Comparison of ENCODE assay signal across 8 mouse cellular contexts in genomic region chr11:60108631-60109172, GRCm38 (mm10). TPM values are rescaled to one million over a fixed set of nuclear protein-coding genes. Genes with fewer than 3 reads are reported as not detected.
A peak's percentile ranks its signal among the peaks of the same experiment; 100 is the strongest.
DNase-seq lines count a peak whose midpoint lies in the region; ATAC-seq lines count a peak whose summit lies in the region.

No protein-coding gene starts in this region.

- H3K4me3 ChIP-seq in forebrain, embryonic 13.5 days: no peak overlapping the region
- H3K4me3 ChIP-seq in forebrain, embryonic 15.5 days: no peak overlapping the region
- H3K4me3 ChIP-seq in kidney, embryonic 16.5 days (ENCODE audit: low read length): no peak overlapping the region
- H3K4me3 ChIP-seq in neural tube, embryonic 15.5 days (replicated peaks): 0 out of 2 replicates have a peak overlapping the region, but pooled peaks have one; percentile 6

- H3K9ac ChIP-seq in forebrain, embryonic 13.5 days: peak overlapping the region; percentile 28; the same call in 1 of the 2 replicates
- H3K9ac ChIP-seq in forebrain, embryonic 15.5 days (replicated peaks): no peak overlapping the region
- peak overlapping the region; percentile 50; the same call in 1 of the 2 replicates for H3K9ac ChIP-seq in kidney, embryonic 16.5 days (replicated peaks; ENCODE audit: low read length)
- H3K9ac ChIP-seq in neural tube, embryonic 15.5 days (replicated peaks): 0 out of 2 replicates have a peak overlapping the region, but pooled peaks have one; percentile 20

- WGBS in forebrain, embryonic 13.5 days: 67% methylated on average over 5 of the region's 5 CpGs
- 60% methylated on average over 5 of the region's 5 CpGs for WGBS in forebrain, embryonic 15.5 days
- WGBS in kidney, embryonic 16.5 days: 23% methylated on average over 5 of the region's 5 CpGs
- 46% methylated on average over 5 of the region's 5 CpGs for WGBS in neural tube, embryonic 15.5 days

- no peak for ATAC-seq in forebrain, embryonic 13.5 days
- no peak for ATAC-seq in forebrain, embryonic 15.5 days (replicated peaks)
- peak; percentile 4; the same call in 1 of the 2 replicates for ATAC-seq in kidney, embryonic 16.5 days (ENCODE audit: low FRiP score, low TSS enrichment)
- ATAC-seq in neural tube, embryonic 15.5 days (ENCODE audit: low FRiP score): no peak
- no peak for ATAC-seq in megakaryocyte-erythroid progenitor cell, adult 5-6 weeks (replicated peaks; ENCODE audit: low FRiP score, low TSS enrichment, poor library complexity, severe bottlenecking)

- peak overlapping the region; percentile 18; the same call in 1 of the 2 replicates for H3K4me2 ChIP-seq in forebrain, embryonic 13.5 days
- no peak overlapping the region for H3K4me2 ChIP-seq in forebrain, embryonic 15.5 days (replicated peaks)
- H3K4me2 ChIP-seq in kidney, embryonic 16.5 days (replicated peaks; ENCODE audit: low read depth, low read length): peak overlapping the region; percentile 28
- H3K4me2 ChIP-seq in neural tube, embryonic 15.5 days: peak overlapping the region; percentile 3; the same call in 1 of the 2 replicates

- peaks cover 65% of the 10 kb centered on the region for H3K4me1 ChIP-seq in forebrain, embryonic 13.5 days
- peaks cover 67% of the 10 kb centered on the region for H3K4me1 ChIP-seq in forebrain, embryonic 15.5 days
- H3K4me1 ChIP-seq in kidney, embryonic 16.5 days (ENCODE audit: insufficient read depth, low read length): peaks cover 73% of the 10 kb centered on the region
- H3K4me1 ChIP-seq in neural tube, embryonic 15.5 days: peaks cover 77% of the 10 kb centered on the region

- no peaks in the 10 kb centered on the region for H3K36me3 ChIP-seq in forebrain, embryonic 13.5 days (ENCODE audit: poor library complexity, severe bottlenecking)
- H3K36me3 ChIP-seq in forebrain, embryonic 15.5 days: no peaks in the 10 kb centered on the region
- H3K36me3 ChIP-seq in kidney, embryonic 16.5 days (ENCODE audit: insufficient read depth, low read length): no peaks in the 10 kb centered on the region
- no peaks in the 10 kb centered on the region for H3K36me3 ChIP-seq in neural tube, embryonic 15.5 days

- peak; percentile 89 for DNase-seq in 416B (ENCODE audit: low read depth)
- DNase-seq in embryo, embryonic 10 days (ENCODE audit: low spot score): peak; percentile 50
- DNase-seq in gastrocnemius, adult 8-10 months (ENCODE audit: low spot score in 2 of 2): no peak

- H3K9me3 ChIP-seq in forebrain, embryonic 13.5 days (replicated peaks): no peaks in the 10 kb centered on the region
- H3K9me3 ChIP-seq in forebrain, embryonic 15.5 days: no peaks in the 10 kb centered on the region
- H3K9me3 ChIP-seq in kidney, embryonic 16.5 days (ENCODE audit: low read length): no peaks in the 10 kb centered on the region
- no peaks in the 10 kb centered on the region for H3K9me3 ChIP-seq in neural tube, embryonic 15.5 days (replicated peaks)

- no peak overlapping the region for H3K27ac ChIP-seq in forebrain, embryonic 13.5 days
- H3K27ac ChIP-seq in forebrain, embryonic 15.5 days (replicated peaks): no peak overlapping the region
- H3K27ac ChIP-seq in kidney, embryonic 16.5 days (ENCODE audit: low read length): peak overlapping the region; percentile 89
- H3K27ac ChIP-seq in neural tube, embryonic 15.5 days (replicated peaks): peak overlapping the region; percentile 96

- H3K27me3 ChIP-seq in forebrain, embryonic 13.5 days: no peaks in the 10 kb centered on the region
- no peaks in the 10 kb centered on the region for H3K27me3 ChIP-seq in forebrain, embryonic 15.5 days
- no peaks in the 10 kb centered on the region for H3K27me3 ChIP-seq in kidney, embryonic 16.5 days (ENCODE audit: insufficient read depth, low read length)
- no peaks in the 10 kb centered on the region for H3K27me3 ChIP-seq in neural tube, embryonic 15.5 days (replicated peaks)

RNA-seq across cellular contexts. Expression of gene Rai1, which starts 3.9 kb away (rescaled TPM):
- polyA plus RNA-seq in forebrain, embryonic 13.5 days (2015; fragmentation: Nextera tagmentation; extraction: Ambion mirVana): 26.9 and 31.5 TPM in 2 replicates
- 31.9 and 34.2 TPM in 2 replicates for polyA plus RNA-seq in forebrain, embryonic 15.5 days (2015; fragmentation: Nextera tagmentation; extraction: Ambion mirVana)
- polyA plus RNA-seq in kidney, embryonic 16.5 days (2015; fragmentation: Nextera tagmentation; extraction: Ambion mirVana): 21.5 and 24.0 TPM in 2 replicates
- 26.5 and 27.4 TPM in 2 replicates for polyA plus RNA-seq in neural tube, embryonic 15.5 days (2015; fragmentation: Nextera tagmentation; extraction: Ambion mirVana)
- total RNA-seq in gastrocnemius, adult 8-10 months (2022): 10 to 100 TPM; 18.0 to 25.7 (median 21.4) TPM
- 55.9 and 58.6 TPM in 2 replicates for total RNA-seq in megakaryocyte-erythroid progenitor cell, adult 5-6 weeks (2014; fragmentation: Nextera tagmentation)
- 5.9 and 8.3 TPM in 2 replicates for total RNA-seq in megakaryocyte-erythroid progenitor cell, adult 5-6 weeks (2017)

Comparison
In these comparisons a context has a peak if more than half of its experiments do, and no peak if none do; other contexts are left out.
1. H3K27ac ChIP-seq: peak in kidney, embryonic 16.5 days (single experiment) and neural tube, embryonic 15.5 days (single experiment); none in forebrain, embryonic 13.5 days (single experiment) and forebrain, embryonic 15.5 days (single experiment).
2. DNase-seq: peak in 416B (single experiment) and embryo, embryonic 10 days (single experiment); none in gastrocnemius, adult 8-10 months (0 of 2).